Mouse (Mus musculus): ENCODE data around the gene Fbxo22.

DNA sequence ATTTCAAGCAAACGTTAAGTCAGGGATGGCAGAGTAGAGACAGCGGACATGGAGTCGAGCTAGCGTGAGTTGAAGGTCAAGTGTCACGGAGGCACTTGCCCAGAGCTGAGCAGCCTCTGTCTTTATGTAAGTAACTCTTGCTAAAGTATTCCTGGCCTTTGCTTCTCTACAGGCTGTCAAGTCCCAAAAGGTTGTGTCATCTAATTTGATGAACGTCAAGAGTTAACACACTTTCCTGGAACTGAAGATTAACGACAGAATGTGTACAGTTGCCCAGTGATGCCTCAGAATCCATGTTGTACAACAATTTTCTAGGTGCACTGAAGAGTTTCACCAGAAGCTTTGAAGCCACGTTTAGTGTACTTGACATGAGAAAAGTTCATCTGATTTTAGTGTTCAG is 37.7 kb downstream of the Fbxo22 start:
- no peak for TF ChIP-seq POLR2A (IDR thresholded peaks at IDR 0.05; ENCODE audit: extremely low read depth, insufficient read depth, low read length)
- TF ChIP-seq CTCF (IDR thresholded peaks at IDR 0.05; ENCODE audit: extremely low read depth, insufficient read depth, low read length): no peak

Measured in cortical plate, adult 2 months (tissue).